Mouse (Mus musculus): Measurements from ENCODE around the gene Trip11. TPM values are rescaled to one million over a fixed set of nuclear protein-coding genes. Genes with fewer than 3 reads are reported as not detected.

Gene Trip11
- total and polyA plus RNA-seq, 3 experiments: 5.1 to 12.8 (median 10.4) TPM

DNA sequence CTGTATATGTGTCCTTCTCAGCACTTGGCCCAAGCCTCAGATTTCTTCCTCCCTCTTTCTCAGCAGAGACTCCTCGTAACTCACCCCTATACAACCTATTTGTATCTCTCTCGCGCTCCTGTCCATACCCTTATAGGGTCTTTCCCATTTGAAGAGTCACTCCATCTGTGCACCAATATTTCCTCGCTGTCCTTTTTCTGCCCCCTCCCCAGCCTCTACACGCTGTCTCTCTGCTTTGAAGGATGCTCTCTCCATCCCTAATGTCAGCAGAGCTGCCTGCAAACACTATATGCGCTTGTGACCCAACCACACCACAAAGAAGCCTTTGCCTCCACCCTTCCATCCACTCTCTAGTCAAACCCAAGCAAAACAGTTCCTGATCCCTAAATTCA is 80.0 kb downstream of the Trip11 start:
- Histone ChIP-seq H3K4me1 (ENCODE audit: control insufficient read depth in 1 of 2, insufficient read depth in 2 of 2) (no peaks in the 10 kb centered on the region), H3K4me2 (ENCODE audit: insufficient read depth, low read depth, poor library complexity, severe bottlenecking) (no peak overlapping the region), H3K79me2 (replicated peaks; ENCODE audit: control insufficient read depth, extremely low read depth, insufficient read depth, poor library complexity, severe bottlenecking) (no peaks in the 10 kb centered on the region), H3K27ac (ENCODE audit: insufficient read depth, low read depth) (no peak overlapping the region), H3K9me3 (replicated peaks; ENCODE audit: low read length) (no peaks in the 10 kb centered on the region), H3K36me3 (replicated peaks in 1 of 2; ENCODE audit: control insufficient read depth in 1 of 2, insufficient read depth in 1 of 2, low read length in 1 of 2) (peaks cover 28 to 38% of the 10 kb centered on the region in 2 experiments), H3K9ac (ENCODE audit: insufficient read depth, low read depth) (no peak overlapping the region), H3K27me3 (replicated peaks) (no peaks in the 10 kb centered on the region), H3K4me3 (replicated peaks in 1 of 3; ENCODE audit: low read depth in 2 of 3, low read length in 2 of 3, poor library complexity in 1 of 3) (no peak overlapping the region)
- dilution Hi-C loops (cut with MboI; ENCODE audit: extremely low pct_ligation_motif_present, extremely low pct_unique_long_range_greater_than_20kb, low sequenced_read_pairs): no loop called here
- in situ Hi-C loops (cut with MboI; ENCODE audit: low pct_ligation_motif_present, low pct_unique_long_range_greater_than_20kb, low sequenced_read_pairs): no loop called here
- no peak for DNase-seq (ENCODE audit: extremely low read depth)
- TF ChIP-seq SMC3 (IDR thresholded peaks at IDR 0.05; ENCODE audit: low read depth, low read length) (no peak), ZNF384 (IDR thresholded peaks at IDR 0.05; ENCODE audit: low read depth, low read length) (no peak)

DNA sequence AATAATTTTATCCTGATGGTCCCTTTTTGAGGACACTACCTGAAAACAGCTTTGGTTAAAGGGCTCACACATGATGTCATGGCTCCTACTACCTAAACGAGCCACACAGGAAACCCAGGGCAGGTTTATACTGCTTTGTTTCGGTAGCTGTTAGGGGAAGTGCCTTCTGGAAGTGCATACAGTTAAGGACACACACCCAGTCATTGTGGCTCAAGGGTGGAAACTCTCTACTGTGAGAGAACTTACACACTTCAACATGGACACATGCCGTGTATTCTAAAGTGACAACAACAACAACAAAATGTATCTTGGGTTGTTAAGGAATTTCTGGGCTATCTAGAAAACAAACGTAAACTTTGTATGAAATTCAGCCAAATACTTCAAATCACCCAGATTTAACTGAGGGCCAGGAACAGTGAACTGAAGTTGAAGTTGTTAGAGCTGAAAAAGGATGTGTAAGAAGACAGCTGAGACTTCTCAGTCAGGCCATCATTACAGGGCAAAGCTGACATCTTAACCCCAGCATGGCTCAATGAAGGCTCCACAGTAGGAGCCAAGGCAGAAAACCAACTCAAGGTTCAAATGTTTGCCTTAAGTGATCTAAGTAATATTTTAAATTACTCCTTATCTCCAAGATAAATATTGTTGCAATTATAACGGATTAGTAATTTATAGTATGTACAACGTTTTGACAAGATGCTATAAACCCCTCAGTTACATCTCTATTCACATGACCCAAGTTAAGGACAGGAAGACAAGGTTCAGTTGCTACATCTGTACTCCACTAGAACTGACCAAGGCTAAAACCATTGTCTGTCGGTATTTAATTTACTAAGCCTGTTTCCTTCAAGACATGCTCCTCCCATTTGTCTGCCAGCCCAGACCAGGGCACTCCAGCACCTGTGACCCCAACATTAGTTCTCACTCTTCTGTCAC is 80.6 kb downstream of the Trip11 start:
- H3K4me2 ChIP-seq (ENCODE audit: insufficient read depth, low read depth, poor library complexity, severe bottlenecking): no peak overlapping the region
- no peak for DNase-seq (ENCODE audit: extremely low read depth)
- in situ Hi-C loops (cut with MboI; ENCODE audit: low pct_ligation_motif_present, low pct_unique_long_range_greater_than_20kb, low sequenced_read_pairs) (no loop called here), dilution Hi-C loops (cut with MboI; ENCODE audit: extremely low pct_ligation_motif_present, extremely low pct_unique_long_range_greater_than_20kb, low sequenced_read_pairs) (no loop called here)
- no peaks in the 10 kb centered on the region for H3K9me3 ChIP-seq (replicated peaks; ENCODE audit: low read length)
- H3K27me3 ChIP-seq (replicated peaks): no peaks in the 10 kb centered on the region
- no peaks in the 10 kb centered on the region for H3K79me2 ChIP-seq (replicated peaks; ENCODE audit: control insufficient read depth, extremely low read depth, insufficient read depth, poor library complexity, severe bottlenecking)
- H3K36me3 ChIP-seq (replicated peaks in 1 of 2; ENCODE audit: control insufficient read depth in 1 of 2, insufficient read depth in 1 of 2, low read length in 1 of 2): peaks cover 22 to 31% of the 10 kb centered on the region in 2 experiments
- H3K27ac ChIP-seq (ENCODE audit: insufficient read depth, low read depth): no peak overlapping the region
- H3K4me3 ChIP-seq (replicated peaks in 1 of 3; ENCODE audit: low read depth in 2 of 3, low read length in 2 of 3, poor library complexity in 1 of 3): no peak overlapping the region
- no peaks in the 10 kb centered on the region for H3K4me1 ChIP-seq (ENCODE audit: control insufficient read depth in 1 of 2, insufficient read depth in 2 of 2)
- no peak overlapping the region for H3K9ac ChIP-seq (ENCODE audit: insufficient read depth, low read depth)
- TF ChIP-seq USF1 (IDR thresholded peaks at IDR 0.05; ENCODE audit: low read depth, low read length) (no peak), MXI1 (IDR thresholded peaks at IDR 0.05; ENCODE audit: low read depth, low read length) (no peak), MAZ (IDR thresholded peaks at IDR 0.05; ENCODE audit: low read depth, low read length) (no peak), MYC (IDR thresholded peaks at IDR 0.05; ENCODE audit: low read depth, low read length) (no peak), SMC3 (IDR thresholded peaks at IDR 0.05; ENCODE audit: low read depth, low read length) (no peak), HCFC1 (IDR thresholded peaks at IDR 0.05; ENCODE audit: low read depth, low read length) (no peak), ZKSCAN1 (IDR thresholded peaks at IDR 0.05; ENCODE audit: borderline replicate concordance, low read depth, low read length) (no peak), RCOR1 (conservative IDR thresholded peaks at IDR 0.05; ENCODE audit: low read depth, low read length) (no peak), MAX (IDR thresholded peaks at IDR 0.05; ENCODE audit: low read length) (no peak), GABPA (IDR thresholded peaks at IDR 0.05; ENCODE audit: insufficient replicate concordance, low read depth, low read length) (no peak), ELF1 (IDR thresholded peaks at IDR 0.05; ENCODE audit: low read depth, low read length) (no peak)
